Mouse (Mus musculus) frontal cortex, postnatal 36 days (tissue): ENCODE measurements around the gene Disp3.
A peak's percentile ranks its signal among the peaks of the same experiment; 100 is the strongest.

ENCODE experiments used
- DNase-seq, 2 experiments: peaks; one replicate each; pipeline ENCODE4 v3.0.0; 2022; ENCODE audit warnings: low spot score in 2 of 2

Disp3 gene

DNA sequence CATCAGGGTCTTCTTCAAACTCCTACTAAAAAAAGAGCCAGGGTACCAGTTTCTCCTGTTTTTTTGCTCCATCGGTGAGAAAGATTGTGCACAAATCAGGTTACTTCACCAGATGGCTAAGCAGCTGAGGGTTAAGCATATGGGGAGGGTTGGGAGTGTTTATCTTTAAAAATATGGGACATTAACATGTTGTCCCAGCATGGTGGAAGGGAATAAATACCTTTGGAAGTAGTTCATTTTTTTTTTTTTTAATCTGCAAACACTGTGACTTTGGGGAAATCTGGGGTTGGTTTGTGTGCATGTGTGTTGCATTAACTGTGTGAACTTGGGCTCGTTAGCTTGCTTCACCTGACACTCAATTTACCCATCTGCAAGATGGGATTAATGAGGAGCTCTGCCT is 3.3 kb upstream of the Disp3 start:
- no peak for DNase-seq

DNA sequence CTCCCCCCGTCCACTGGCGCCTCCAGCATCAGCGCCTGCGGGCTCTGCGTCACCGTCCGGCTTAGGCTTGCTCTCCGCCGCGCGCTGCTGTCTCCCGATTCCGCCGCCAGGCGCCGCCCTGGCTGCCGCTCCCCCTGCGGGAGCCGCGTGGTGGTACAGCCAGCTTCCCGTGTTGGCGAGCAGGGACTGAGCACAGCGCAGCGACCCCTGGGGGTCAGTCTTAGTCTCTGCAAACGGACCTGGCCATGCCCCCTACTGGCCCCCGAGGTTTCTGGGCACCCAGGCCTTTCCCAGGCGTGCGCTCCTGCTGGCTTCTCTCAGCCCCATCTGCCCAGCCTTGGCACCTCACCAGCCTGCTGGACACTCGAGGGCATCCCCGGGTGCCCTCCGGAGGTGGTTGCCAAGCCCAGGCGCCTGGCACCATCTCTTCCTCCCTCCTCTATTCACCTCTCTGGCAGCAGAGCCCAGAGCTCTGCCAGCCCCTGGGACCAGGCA is 337 bp upstream of the Disp3 start:
- DNase-seq = peak; percentile 92 to 93

DNA sequence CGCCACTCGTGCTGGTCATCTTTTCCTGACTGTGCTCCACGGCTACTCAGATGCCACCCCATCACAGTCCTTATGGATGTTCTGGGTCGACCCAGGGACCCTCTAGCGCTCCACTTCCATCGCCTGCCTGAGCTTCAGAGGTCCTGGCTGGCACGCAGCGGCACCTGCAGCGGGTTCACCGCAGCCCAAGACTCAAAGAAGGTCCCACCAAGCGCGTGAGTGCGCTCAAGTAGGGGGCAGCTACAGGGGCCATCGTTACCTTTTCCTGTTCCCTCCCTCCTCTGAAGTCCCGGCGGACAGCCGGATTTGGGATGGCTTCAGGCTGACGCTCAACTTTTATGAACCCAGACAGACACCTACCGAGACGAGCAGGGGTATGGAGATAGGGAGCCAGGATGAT is 724 bp downstream of the Disp3 start:
- no peak for DNase-seq

DNA sequence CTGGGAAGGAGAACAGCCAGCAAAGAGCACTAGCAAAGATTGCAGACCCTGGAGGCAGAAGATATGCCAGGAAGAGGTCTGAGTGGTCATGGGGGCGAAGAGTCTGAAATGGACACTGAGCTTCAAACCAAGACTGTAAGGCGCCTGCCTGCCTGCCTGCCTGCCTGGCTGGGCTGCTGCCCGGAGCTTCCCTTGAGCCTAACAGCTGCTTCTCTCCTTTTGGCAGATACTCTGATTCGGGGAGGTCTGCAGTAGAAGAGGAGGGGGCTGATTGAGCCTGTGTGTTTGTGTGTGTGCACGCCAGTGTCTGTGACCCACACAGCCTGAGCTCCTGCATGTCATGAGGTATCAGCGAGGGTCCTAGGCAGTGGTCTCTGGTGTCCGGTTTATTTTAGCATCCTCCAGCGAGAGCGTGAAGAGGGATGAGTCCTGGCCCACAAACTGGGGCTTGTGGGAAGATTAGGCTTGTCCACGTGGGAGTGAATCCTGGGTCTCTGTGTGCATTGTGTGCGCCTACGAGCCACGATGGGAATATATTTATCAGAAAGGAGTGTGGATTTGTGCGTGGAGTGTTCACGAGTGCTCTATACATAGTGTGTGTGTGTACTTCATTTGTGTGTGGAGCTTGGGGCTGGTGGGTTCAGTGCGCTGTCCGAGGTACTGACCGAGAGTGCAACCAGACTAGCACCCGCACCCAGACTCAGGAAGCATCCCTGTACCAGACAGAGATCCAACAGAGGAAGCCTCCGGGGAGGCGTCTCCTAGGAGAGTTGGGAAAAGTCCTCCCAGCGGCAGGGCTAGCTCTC is 1.3 kb downstream of the Disp3 start:
- DNase-seq = peak in 1 of 2 experiments; percentile 33

DNA sequence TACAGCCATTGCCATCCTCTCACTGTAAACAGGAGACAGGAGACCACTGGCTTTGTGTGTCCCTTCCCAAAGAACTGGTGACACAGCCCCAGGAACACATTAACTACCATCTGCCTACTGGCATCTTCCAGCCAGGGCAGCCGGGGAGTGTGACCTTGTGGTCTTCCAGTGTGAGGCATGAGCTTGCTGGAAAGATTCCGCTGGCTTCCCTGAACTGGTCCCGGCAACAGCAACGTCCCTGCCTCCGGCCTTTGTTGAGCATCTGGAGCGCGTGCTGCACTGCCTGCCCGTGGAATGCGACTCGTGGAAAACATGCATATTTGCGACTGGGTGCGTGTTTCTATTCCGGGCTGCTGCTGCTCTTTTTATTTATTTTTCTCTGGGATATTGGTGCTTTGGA is 3.5 kb downstream of the Disp3 start:
- DNase-seq = peak in 1 of 2 experiments; percentile 33

DNA sequence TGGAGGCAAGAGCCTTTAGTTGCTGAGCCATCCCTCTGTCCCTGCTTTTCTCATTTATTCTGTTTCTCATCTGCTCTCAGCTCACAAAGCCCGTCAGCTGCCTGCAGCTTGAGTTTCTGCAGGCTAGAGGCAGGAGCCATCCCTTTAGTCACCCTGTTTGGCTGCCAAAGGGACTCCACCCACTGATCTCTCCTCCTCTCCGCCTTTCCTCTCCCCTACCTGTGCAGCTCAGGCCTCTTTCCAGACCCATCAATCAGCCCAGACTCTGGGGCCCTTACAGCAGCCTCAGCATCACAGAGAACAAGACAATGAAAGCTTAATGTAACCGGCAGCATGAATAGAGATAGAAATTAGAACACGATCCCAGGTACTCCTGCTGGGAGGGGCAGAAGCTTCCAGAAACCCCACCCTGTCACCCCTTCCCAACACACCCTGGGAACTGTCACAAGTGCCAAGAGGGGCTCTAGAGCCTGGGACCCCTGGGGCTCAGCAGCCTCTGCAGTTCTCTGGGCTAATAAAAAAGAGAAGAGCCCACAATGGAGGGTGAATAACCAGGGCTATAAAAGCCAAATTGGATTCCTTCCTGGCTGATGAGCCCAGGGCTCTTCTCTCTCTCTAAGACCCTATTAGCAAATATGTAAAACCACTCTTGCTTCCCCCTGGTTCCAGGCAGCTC is 10.8 kb downstream of the Disp3 start:
- DNase-seq = no peak

DNA sequence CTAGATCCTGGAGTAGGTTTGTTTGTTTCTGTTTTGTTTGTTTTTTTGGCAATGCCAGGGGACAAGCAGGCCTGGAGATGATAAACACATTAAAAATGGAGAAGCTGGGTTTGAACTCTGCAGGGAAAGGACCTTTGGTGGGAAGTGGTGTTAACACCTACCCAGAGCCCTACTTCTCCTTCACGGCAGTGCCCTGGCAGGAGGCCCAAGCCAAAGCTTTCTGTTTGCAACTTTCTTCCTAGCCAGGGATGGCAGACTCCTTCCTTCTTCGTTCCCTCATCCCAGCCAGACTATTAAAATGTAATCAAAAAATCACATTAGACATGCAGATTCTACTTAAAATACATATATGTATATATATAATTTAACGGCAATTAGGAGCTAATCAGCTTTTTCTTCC is 13.1 kb downstream of the Disp3 start:
- no peak for DNase-seq

DNA sequence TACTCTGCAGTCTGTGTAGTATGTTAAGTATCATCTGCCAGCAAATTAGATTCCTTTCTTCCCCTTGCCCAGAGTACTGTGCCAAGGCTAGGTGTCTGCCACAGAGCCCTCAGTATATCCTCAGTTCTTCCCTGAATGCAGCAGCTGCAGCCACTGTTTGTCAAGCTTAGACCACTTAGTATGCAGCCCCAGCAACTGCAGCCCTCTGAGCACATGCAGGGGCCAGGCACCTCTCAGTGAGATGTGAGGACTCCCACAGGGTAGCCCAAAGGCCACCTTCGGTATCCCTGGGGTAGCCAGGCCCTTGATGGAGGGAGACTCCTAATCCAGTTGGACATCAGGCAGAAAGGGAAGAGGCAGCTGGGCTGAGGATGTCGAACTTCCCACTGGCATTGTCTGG is 14.5 kb downstream of the Disp3 start:
- DNase-seq = no peak

DNA sequence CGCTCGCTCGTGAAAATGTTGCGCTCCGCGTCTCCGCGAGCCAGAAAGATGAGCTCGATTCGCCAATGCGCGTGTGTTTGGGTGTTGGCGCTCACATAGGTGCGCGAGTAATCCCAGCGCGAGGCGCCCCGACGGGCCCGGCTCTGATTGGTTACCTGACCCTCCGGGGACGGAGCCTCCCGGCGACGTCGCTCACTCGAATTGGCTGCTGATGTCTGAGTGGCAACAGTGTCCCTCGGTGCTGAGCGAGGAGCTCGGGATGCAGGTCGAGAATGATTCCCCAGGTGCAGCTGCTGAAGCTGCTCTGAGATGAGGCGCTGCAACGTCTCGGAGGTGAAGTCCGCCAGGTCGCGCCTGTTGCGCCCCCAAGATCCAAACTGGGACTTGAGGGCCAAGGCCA is 16.1 kb downstream of the Disp3 start:
- no peak for DNase-seq

DNA sequence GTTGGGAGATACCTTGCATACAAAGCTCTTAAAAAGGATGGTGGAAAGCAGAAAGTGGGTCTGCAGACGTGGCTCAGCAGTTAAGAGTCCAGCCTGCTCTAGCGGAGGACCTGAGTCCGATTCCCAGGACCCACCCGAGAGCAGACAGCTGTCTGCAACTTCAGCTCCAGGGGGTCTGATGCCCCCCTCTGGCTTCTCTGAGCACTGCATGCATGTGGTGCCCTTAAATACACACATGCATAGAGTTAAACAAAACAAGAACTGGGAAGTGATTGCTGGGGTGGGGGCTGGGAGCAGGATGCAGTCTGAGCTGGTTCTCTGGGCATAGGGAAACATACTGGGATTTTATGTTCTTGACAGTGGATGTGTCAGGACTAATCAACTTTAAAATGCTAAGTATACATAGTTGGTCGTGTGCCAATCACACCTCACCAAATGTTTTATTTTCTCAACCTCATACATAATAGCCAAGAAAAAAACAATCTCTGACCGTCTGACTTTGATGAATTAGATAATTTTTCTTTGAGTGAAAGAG is 20.7 kb downstream of the Disp3 start:
- DNase-seq = no peak

DNA sequence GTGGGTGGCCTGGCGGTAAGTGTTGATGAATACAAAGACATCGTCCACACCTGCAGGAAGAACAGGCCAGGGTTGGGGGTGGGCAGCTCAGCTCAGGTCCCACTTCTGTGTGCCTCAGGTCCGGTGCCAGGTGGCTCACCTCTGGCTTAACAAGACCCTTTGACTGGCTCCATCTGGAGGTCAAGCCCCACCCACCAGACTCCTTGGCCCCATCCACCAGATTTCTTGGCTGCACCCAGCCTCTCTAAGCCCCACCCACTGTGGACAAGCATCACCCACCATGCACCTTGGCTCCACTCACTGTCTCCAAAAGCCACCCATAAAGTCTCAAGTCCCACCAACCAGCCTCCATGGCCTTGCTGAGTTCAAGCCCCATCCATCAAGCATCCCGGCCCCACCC is 27.8 kb downstream of the Disp3 start:
- no peak for DNase-seq

DNA sequence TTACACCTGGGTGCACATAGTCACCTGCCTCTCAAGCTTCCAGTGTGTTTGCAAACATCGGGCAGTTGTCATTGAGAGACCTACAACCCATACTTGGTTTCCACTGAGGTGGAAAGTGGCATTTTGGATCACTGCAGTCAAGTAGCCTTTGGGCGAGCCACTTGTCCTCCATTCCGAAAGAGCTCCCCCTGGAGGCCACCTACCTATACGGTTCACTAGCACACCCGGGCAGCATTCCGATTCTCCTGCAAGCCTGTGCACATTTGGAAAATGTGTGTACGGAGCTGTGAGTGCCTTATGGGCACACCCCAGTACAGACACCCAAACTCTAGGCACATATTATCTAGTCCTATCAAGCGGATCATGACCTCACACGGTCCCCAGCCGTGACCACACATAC is 38.4 kb downstream of the Disp3 start:
- peak in 1 of 2 experiments; percentile 12 for DNase-seq

DNA sequence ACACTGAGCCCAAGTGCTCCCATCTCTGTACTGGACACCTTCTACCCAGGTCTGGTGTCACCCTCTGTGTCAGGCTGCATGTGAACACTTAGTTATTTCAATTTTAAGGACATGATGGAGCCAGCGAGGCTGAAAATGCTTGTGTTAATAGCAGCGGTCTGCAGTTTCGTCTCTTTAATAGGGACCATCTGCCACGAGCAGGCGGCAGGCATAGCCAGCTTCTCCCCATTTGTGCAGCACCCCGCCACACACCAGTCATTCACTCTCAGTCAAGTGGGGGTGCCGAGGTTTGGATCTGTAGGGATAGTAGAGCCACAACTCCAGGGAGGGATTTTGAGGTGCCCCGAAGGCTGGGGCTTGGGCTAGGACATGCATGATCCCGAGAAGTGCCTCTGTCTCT is 47.4 kb downstream of the Disp3 start:
- no peak for DNase-seq

DNA sequence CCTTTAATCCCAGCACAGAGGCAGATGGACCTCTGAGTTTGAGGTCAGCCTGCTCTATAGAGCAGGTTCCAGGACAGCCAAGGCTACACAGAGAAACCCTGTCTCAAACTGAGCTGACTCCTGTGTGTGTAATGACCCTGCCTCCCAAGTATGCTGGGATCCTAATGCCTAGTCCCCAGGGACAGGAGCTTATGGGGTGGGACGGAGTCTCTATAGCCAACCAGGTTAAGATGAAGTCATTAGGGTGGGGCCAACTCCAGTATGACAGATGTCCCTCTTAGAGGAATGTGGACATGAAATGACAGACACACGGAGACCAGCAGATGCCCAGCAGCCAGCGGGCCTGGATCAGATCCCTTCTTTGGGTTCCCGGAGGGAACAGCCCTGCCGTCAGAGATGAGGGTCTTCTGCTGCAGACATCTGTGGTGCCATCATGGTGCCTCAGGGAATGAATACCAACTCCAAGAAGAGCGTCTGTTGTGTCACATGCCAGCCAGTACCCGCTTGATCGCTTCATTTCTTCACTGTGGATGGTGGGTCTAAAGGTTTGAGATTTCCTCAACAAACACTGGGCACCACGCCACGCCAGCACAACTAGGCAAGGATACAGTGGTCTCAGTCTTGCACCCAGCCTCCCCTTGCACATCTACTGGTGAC is 48.2 kb downstream of the Disp3 start:
- DNase-seq = no peak

DNA sequence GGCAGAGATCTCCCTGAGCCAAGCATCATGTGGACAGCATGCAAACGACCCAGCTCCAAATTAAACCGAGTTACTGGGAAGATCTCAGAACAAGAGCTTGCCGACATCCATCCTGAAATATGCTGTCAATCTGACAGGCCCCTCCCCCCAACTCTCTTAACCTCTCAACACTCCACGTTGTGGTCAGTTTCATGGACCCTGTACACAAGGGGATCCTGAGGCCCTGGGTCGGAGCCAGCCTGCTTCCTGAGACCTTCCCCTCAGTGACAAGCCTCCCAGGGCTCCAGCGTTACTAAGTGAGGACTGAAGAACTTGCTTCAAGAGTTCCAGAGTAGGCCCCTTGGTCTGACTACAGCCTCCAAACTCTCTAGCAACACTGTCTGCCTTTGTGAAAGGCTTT is 48.8 kb downstream of the Disp3 start:
- no peak for DNase-seq

DNA sequence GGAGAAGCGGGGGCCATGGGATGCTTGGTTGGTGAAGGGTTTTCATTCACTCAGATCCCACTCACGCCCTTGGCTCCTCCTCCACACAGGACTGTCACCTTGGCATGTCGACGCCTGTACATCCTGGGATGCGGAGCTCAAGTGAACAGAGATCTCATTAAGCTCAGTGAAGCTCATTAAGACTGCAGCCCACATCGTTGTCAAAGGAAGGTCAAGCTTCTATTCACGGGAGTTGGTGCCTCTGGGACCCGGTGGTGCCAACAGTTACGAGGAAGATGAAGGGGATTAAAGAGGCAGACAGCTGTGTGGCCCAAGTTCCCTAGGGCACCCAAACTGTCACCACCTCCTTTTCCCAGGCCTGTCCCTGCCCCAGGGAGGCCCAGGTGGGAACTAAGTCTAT is 49.5 kb downstream of the Disp3 start:
- no peak for DNase-seq

DNA sequence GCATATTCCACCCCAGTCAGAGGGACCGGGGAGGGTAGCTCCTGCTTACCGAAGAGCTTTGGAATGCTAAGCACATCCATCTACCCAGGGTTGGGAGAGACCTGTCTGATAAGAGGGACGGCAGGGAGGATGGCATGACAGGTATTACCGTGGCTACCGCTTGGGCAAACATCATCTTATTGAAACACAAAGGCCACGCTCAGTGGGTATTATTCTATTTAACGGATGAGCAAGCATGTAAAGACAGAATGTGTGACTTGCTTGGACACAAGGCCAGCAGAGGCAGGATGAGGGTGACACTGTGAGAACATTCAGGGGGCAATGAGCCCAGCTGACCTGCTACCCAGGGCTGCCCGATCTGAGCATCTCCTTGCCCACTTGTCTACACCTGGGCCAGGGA is 51.1 kb downstream of the Disp3 start:
- no peak for DNase-seq

DNA sequence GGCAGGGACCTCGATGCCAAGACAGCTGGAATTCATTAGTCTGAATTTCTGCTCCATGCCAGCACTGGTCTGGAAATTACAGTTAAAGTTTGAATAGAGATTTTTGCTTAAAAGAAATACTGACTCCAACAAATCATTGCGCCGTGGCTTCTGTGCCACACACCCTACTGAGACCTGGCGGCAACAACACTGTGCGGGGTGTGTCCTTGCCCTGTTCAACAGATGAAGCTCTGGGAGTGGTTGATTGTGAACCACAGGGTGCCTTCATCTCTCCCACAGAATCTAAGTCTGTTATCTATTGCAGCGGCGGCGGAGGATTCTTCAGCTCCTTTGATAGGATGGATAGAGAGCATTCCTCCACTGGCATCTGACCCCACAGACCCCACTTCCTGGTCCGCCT is 54.7 kb downstream of the Disp3 start:
- no peak for DNase-seq

DNA sequence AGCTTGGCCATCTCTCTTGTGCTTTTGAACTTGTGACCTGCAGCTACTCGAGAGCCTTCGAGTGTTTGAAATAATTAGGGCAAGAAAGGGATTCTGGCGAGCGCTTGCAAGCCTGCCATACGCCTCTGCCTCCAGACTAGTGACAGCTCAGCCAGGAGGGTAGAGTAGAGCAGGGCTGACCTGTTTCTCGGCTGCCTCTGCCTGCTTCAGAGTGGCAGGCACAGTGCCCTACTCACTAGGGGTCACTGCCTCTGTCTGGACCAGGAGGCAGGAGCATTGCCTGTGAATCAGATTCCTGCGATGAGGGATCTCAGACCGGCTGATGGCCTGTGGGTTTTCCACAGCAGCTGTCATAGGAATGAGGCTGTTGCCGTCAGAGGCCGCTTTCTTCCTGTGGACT is 55.1 kb downstream of the Disp3 start:
- no peak for DNase-seq

DNA sequence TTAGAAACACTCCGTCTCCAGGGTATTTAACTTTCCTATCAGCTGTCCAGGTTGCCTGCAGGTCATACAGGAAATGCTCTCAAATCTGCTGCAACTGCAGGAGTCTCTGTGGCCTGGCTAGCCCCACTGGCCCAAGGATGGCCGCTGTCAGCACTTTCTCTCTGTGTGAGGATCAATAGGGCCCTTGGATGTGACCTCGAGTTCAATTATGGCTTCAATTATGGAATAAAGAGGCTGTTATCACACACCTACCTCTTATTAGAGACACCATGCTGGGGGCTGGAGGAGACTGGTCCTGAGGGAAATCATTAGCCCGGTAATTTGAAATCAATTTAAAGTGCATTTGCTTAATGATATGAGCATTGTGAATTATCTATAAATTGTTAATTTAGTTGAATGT is 55.6 kb downstream of the Disp3 start:
- DNase-seq = no peak

DNA sequence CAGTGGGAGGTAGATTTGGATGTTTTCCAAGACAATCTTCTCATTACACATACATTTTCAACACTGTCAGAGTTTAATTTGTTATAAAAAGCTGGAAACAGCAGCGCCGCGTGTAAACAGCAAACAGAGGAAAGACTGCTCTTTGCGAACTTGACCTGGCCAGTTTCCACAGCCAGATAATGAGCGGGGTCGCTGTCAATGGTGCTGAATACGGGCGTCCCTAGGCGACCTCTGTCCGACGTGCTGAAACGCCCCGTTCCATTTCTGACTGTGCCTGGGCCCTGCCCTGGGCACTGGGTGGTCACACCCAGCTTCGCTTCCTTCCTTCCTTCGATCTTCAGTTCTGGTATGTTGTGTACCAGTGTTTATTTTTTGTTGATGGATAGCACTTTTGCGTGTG is 58.1 kb downstream of the Disp3 start:
- no peak for DNase-seq

DNA sequence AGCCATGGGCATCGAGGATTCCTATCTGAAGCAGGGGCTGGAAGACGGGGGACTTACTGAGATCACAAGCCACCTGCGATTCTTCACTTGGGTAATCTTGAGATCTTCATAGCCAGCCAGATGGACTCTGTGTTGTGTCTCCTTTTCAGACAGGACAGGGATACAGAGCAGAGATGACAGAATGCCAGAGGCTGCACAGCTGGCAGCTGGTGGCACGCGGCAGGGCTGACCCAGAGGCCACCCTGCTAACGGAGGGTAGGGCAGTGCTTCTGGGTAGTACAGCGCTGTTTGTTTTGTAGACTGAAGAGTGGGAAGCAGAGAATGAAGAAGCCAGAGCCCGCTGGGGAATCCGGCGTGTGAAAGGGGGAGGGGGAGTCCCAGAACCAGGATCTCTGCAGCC is 64.8 kb downstream of the Disp3 start:
- DNase-seq = no peak

DNA sequence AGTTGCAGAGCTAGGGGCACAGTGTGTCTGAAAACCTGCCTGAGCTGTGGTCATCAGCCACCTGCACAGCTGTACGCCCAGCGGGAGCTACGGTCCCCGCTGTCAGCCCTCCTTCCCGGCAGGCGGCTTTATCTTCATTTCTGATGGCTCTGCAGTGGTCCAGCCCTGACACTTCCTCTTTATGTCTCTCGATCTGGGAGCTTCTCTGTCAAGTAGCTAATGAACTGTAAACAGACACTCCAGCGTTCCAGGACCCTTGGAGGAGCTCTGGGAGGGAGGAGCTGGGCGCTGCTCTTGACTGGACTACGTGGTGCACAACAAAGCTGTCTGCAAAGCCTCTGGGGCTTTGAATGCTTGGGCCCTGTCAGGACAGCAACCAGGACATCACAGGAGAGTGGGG is 67.1 kb downstream of the Disp3 start:
- no peak for DNase-seq
